Mouse (Mus musculus): ENCODE measurements around the gene 4921504E06Rik.
A peak's percentile ranks its signal among the peaks of the same experiment; 100 is the strongest.

Gene 4921504E06Rik

DNA sequence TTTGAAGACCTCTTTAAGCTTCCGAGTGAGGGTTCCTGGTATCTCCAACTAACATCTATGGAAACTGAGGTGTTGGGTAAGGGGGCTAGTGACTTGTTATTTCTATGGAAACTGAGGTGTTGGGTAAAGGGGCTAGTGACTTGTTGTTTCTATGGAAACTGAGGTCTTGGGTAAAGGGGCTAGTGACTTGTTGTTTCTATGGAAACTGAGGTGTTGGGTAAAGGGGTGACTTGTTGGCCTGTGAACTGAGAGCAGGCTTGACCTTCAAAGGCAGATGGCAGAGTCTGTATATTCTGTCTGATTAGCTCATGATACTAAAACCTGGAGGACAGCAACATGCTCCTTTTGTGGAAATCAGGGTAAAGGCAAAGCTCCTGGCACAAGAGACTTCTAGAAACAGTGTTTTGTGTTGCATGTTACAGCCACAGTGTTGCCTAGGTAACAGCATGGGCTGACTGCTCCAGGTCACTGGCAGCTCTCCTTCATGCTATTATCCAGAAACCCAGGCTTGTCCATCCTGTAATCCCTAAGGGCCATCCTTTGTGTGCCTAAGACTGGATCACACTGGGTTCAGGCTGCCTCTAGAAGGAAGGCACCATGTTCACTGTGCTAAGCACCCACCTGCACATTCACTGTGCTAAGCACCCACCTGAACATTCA lies 133.9 kb downstream of the 4921504E06Rik start:
- DNase-seq (ENCODE audit: low read depth, low spot score), result no peak

GRCm38 (mm10) chr2:19416066-19416465 lies 137.6 kb downstream of the 4921504E06Rik start:
- DNase-seq (ENCODE audit: low read depth, low spot score), result no peak

GRCm38 (mm10) chr2:19415063-19415521 lies 138.6 kb downstream of the 4921504E06Rik start:
- peak; percentile 63 for DNase-seq (ENCODE audit: low read depth, low spot score)

DNA sequence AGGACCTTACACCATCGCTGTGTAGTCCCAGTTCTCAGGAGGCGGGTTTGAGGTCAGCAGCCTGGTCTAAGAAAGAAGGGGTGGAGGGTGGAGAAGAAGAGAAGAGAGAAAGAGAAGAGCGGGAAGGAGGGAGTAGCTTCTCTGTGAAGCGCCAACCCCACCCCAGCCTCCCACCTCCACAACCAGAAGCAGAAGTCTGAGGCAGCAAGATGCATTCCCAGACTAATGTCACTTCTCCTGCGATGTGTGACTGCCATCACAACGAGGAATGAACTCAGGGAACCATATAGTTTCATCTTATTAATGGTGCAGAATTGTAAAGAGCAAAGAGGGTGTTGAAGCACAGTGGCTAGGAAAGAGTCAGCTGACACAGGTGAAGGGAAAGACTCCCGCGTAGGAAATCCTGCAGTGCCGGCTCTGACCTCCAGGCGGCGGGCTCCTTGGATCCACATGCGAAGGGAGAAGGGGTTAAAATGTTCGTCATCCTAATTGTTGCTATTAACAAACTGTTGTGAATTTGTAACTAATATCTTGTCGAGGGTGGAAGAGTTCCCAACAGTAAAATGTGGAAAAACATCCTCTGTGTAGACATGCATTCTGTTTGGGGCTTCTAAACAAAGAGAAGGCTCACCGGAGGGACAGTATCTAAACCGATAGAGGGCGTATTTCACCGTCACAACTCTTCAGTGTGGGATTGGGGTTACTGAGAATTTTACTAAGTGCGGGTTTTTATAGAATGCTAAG lies 139.3 kb downstream of the 4921504E06Rik start:
- DNase-seq (ENCODE audit: low read depth, low spot score), result no peak
